Mouse (Mus musculus): Measurements from ENCODE around the gene Mak.

DNA sequence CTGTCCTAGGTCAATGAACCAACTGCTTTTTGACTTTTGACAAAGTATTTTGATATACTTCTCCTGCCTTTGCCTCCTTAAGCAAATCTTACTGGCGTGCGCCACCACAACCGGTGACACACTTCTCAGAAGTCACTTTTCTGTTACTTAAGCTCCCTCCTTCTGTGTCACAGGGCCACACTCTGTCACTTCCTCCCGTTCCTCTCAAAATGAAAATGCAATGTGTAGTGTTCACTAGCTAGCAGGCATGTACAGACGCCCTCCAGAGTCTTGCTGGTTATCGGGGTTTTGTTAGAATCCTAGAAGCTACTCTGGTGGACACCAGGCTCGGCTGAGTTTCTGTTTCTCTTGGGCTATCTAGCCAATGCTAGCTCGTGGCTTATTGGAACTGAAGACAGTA, 48.8 kb upstream of the Mak start:
- no peak for TF ChIP-seq POLR2A (IDR thresholded peaks at IDR 0.05; ENCODE audit: borderline replicate concordance, low read depth, low read length)
- TF ChIP-seq CTCF (IDR thresholded peaks at IDR 0.05; ENCODE audit: low read depth, low read length): no peak

Data from bone marrow macrophage, adult 2 months (primary cell).